Mouse (Mus musculus) G1E (cell line): ENCODE results near the gene Ttc29.

ENCODE experiments used
- CTCF ChIP-seq: IDR thresholded peaks from 2 replicates; pipeline ENCODE4 v1.5.1; 2012; ENCODE audit warnings: low read depth, low read length, inconsistent platforms, mixed read lengths
- GATA1 ChIP-seq: IDR thresholded peaks from 2 replicates; pipeline ENCODE4 v1.6.1; 2012; ENCODE audit warnings: borderline replicate concordance, low read length, inconsistent platforms, mixed read lengths
- POLR2AphosphoS5 ChIP-seq: IDR thresholded peaks from 2 replicates; pipeline ENCODE4 v1.6.1; 2012; ENCODE audit warnings: low read depth, low read length, inconsistent platforms; ENCODE audit not compliant: insufficient replicate concordance
- TAL1 ChIP-seq: conservative IDR thresholded peaks from 2 replicates; pipeline ENCODE4 v1.6.1; 2012; ENCODE audit warnings: low read depth, low read length, inconsistent platforms, mixed read lengths

- TF ChIP-seq CTCF: no peak
- no peak for TF ChIP-seq GATA1
- no peak for TF ChIP-seq POLR2AphosphoS5
- no peak for TF ChIP-seq TAL1
These were observed 214.7 kb downstream of the Ttc29 start for GRCm38 (mm10) chr8:78427769-78428130.
